Mouse (Mus musculus) olfactory bulb, adult 2 months (tissue): ENCODE data around the gene 5330417C22Rik.

Source experiments
- CTCF ChIP-seq: fragments of 200-500 bp; IDR thresholded peaks from 2 replicates; pipeline ENCODE4 v1.5.1; 2012; ENCODE audit warnings: low read depth, mild to moderate bottlenecking, low read length, moderate library complexity; ENCODE audit not compliant: insufficient read depth
- POLR2A ChIP-seq: fragments of 200-500 bp; IDR thresholded peaks from 2 replicates; pipeline ENCODE4 v1.6.1; 2012; ENCODE audit warnings: mild to moderate bottlenecking, low read depth, low read length, moderate library complexity; ENCODE audit not compliant: insufficient read depth

- no peak for TF ChIP-seq POLR2A
- TF ChIP-seq CTCF: peak; percentile 52
Measured at GRCm38 (mm10) chr3:108466425-108466824, 69.9 kb downstream of the 5330417C22Rik start.
